Mouse (Mus musculus) heart, postnatal 0 days (tissue): ENCODE measurements at regions not wholly inside any gene's neighbourhood (a gene's known extent, or its start where the extent isn't known, plus 50 kb on each side); places are given as distances from the start of the nearest gene placed in this dataset.

Experiments used
- CTCF ChIP-seq: IDR thresholded peaks from 2 replicates; pipeline ENCODE4 v1.5.1; 2016; ENCODE audit warnings: antibody characterized with exemption, control low read depth, low read depth
- EP300 ChIP-seq: IDR thresholded peaks from 2 replicates; pipeline ENCODE4 v1.6.1; 2016; ENCODE audit warnings: antibody characterized with exemption, low read depth

DNA sequence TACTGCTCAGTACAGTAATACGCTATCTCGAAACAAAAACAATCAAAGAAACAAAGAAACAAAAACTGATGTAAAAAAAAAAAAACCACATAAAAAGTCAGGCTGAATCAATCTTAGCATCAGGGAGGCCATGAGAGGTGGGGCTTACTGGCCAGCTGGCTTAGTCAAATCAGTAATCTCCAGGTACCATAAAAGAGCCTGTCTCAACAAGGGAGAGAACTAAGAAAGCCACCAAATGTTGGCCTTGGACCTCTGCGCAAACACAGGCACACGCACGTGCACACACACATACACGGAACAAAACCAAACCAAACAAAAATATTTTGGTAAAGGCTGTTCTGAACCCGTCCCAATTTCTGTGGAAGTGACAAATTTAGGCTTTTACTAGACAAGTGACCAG lies 55.2 kb upstream of the Ivns1abp start:
- TF ChIP-seq CTCF (no peak), EP300 (no peak)
